Mouse (Mus musculus): ENCODE results near the gene Adamts2. TPM values are rescaled to one million over a fixed set of nuclear protein-coding genes. Genes with fewer than 3 reads are reported as not detected.
A peak's percentile ranks its signal among the peaks of the same experiment; 100 is the strongest.

Gene Adamts2
- polyA plus RNA-seq, 1 experiment from 2014 or later, result 0.61 TPM

GRCm38 (mm10) chr11:50717381-50717897, 115.6 kb downstream of the Adamts2 start:
- Histone ChIP-seq H3K4me2 (ENCODE audit: low read depth, severe bottlenecking) (no peak overlapping the region), H3K4me3 (ENCODE audit: low read depth, low read length) (no peak overlapping the region), H3K9ac (ENCODE audit: low read length) (no peak overlapping the region), H3K9me3 (ENCODE audit: control insufficient read depth, low read length) (no peaks in the 10 kb centered on the region), H3K27me3 (ENCODE audit: control insufficient read depth, insufficient read depth, low read length) (no peaks in the 10 kb centered on the region), H3K36me3 (ENCODE audit: control insufficient read depth, insufficient read depth, low read length) (no peaks in the 10 kb centered on the region), H3K27ac (replicated peaks; ENCODE audit: low read depth, low read length) (no peak overlapping the region), H3K4me1 (ENCODE audit: control insufficient read depth, insufficient read depth, low read length) (peaks cover 13% of the 10 kb centered on the region)
- 71% methylated on average over 12 of the region's 12 CpGs for WGBS
- DNase-seq (ENCODE audit: low spot score), result no peak
- ATAC-seq (ENCODE audit: insufficient number of reproducible peaks, low FRiP score, low TSS enrichment, low read depth), result no peak

GRCm38 (mm10) chr11:50718862-50719261, 117.0 kb downstream of the Adamts2 start:
- Histone ChIP-seq H3K36me3 (ENCODE audit: control insufficient read depth, insufficient read depth, low read length) (no peaks in the 10 kb centered on the region), H3K9ac (ENCODE audit: low read length) (peak overlapping the region; percentile 13; the same call in 1 of the 2 replicates), H3K4me2 (ENCODE audit: low read depth, severe bottlenecking) (peak overlapping the region; percentile 17; the same call in 1 of the 2 replicates), H3K4me3 (ENCODE audit: low read depth, low read length) (no peak overlapping the region), H3K27me3 (ENCODE audit: control insufficient read depth, insufficient read depth, low read length) (no peaks in the 10 kb centered on the region), H3K27ac (replicated peaks; ENCODE audit: low read depth, low read length) (no peak overlapping the region), H3K9me3 (ENCODE audit: control insufficient read depth, low read length) (no peaks in the 10 kb centered on the region), H3K4me1 (ENCODE audit: control insufficient read depth, insufficient read depth, low read length) (peaks cover 13% of the 10 kb centered on the region)
- WGBS, result 8% methylated on average over 6 of the region's 6 CpGs
- ATAC-seq (ENCODE audit: insufficient number of reproducible peaks, low FRiP score, low TSS enrichment, low read depth) (no peak), DNase-seq (ENCODE audit: low spot score) (peak; percentile 36)

DNA sequence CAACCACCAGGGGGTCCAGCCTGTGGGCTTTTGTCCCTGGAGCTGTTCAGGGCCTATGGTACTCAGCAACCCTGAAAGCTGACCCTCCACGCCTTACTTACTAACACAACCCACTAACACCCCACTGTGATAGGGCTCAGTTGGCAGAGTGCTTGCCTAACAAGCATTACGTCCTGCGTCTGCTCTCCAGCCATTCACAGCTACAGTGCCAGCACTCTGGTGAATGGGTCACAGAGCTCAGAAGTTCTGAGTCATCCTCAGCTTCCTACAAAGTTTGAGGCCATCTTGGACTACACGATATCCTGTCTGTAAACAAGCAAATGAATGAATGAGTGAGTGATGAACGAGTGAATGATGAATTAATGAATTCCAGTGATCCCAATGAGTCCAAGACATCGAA, 118.5 kb downstream of the Adamts2 start:
- WGBS, result 77% methylated on average over 6 of the region's 6 CpGs
- Histone ChIP-seq H3K27ac (replicated peaks; ENCODE audit: low read depth, low read length) (no peak overlapping the region), H3K4me1 (ENCODE audit: control insufficient read depth, insufficient read depth, low read length) (peaks cover 13% of the 10 kb centered on the region), H3K36me3 (ENCODE audit: control insufficient read depth, insufficient read depth, low read length) (no peaks in the 10 kb centered on the region), H3K4me3 (ENCODE audit: low read depth, low read length) (no peak overlapping the region), H3K4me2 (ENCODE audit: low read depth, severe bottlenecking) (no peak overlapping the region), H3K9ac (ENCODE audit: low read length) (no peak overlapping the region), H3K27me3 (ENCODE audit: control insufficient read depth, insufficient read depth, low read length) (no peaks in the 10 kb centered on the region), H3K9me3 (ENCODE audit: control insufficient read depth, low read length) (no peaks in the 10 kb centered on the region)
- no peak for DNase-seq (ENCODE audit: low spot score)
- ATAC-seq (ENCODE audit: insufficient number of reproducible peaks, low FRiP score, low TSS enrichment, low read depth), result no peak; the same call in 1 of the 2 replicates

GRCm38 (mm10) chr11:50720856-50721550, 119.1 kb downstream of the Adamts2 start:
- Histone ChIP-seq H3K9ac (ENCODE audit: low read length) (no peak overlapping the region), H3K27ac (replicated peaks; ENCODE audit: low read depth, low read length) (no peak overlapping the region), H3K9me3 (ENCODE audit: control insufficient read depth, low read length) (no peaks in the 10 kb centered on the region), H3K4me2 (ENCODE audit: low read depth, severe bottlenecking) (no peak overlapping the region), H3K36me3 (ENCODE audit: control insufficient read depth, insufficient read depth, low read length) (no peaks in the 10 kb centered on the region), H3K4me3 (ENCODE audit: low read depth, low read length) (no peak overlapping the region), H3K27me3 (ENCODE audit: control insufficient read depth, insufficient read depth, low read length) (no peaks in the 10 kb centered on the region), H3K4me1 (ENCODE audit: control insufficient read depth, insufficient read depth, low read length) (peaks cover 13% of the 10 kb centered on the region)
- 53% methylated on average over 12 of the region's 12 CpGs for WGBS
- ATAC-seq (ENCODE audit: insufficient number of reproducible peaks, low FRiP score, low TSS enrichment, low read depth) (no peak), DNase-seq (ENCODE audit: low spot score) (peak; percentile 29)

DNA sequence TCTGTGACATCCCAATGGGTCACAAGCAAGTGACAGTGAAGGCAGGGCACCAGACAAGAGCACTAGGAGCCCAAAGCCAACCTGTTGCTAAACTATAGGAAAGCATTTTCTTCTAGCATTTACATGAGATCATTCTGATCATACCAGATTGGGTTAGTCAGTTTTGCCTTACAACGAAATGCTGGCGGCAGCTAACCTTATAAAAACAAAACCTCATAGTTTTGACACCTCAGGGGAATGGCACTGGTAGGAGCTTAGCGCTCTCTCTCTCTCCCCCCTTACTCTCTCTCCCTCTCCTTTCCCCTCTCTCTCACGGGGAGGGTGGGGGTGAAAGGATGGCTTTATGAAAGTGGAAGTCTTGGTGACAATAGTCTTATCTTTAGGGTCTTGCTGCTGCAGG, 123.7 kb downstream of the Adamts2 start:
- ATAC-seq (ENCODE audit: insufficient number of reproducible peaks, low FRiP score, low TSS enrichment, low read depth) (no peak), DNase-seq (ENCODE audit: low spot score) (no peak)
- H3K36me3 ChIP-seq (ENCODE audit: control insufficient read depth, insufficient read depth, low read length), result no peaks in the 10 kb centered on the region
- no peaks in the 10 kb centered on the region; the same call in 1 of the 2 replicates for H3K4me1 ChIP-seq (ENCODE audit: control insufficient read depth, insufficient read depth, low read length)
- 76% methylated on average over 4 of the region's 4 CpGs for WGBS
- no peaks in the 10 kb centered on the region for H3K9me3 ChIP-seq (ENCODE audit: control insufficient read depth, low read length)
- no peak overlapping the region for H3K4me2 ChIP-seq (ENCODE audit: low read depth, severe bottlenecking)
- no peak overlapping the region for H3K9ac ChIP-seq (ENCODE audit: low read length)
- H3K4me3 ChIP-seq (ENCODE audit: low read depth, low read length), result no peak overlapping the region
- H3K27me3 ChIP-seq (ENCODE audit: control insufficient read depth, insufficient read depth, low read length), result no peaks in the 10 kb centered on the region
- no peak overlapping the region for H3K27ac ChIP-seq (replicated peaks; ENCODE audit: low read depth, low read length)

DNA sequence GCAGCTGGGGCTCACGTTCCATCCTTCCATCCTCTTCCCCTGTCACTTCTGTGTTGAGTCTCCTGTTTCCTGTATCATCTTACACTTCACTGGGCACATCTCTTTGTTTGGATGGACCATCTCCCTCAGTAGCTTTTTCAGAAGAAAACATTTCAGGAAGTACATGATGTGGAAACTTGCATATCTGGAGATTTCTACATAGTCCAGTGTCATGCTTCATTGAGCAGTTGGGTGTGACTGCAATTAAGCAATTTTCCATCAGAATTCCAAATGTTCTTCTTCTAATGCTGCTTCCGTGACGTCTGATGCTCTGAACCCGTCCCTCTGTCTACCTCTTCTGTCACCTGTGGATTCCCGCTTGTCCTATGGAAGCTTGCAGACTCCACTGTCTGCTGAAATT, 124.2 kb downstream of the Adamts2 start:
- ATAC-seq (ENCODE audit: insufficient number of reproducible peaks, low FRiP score, low TSS enrichment, low read depth), result no peak
- no peaks in the 10 kb centered on the region; the same call in 1 of the 2 replicates for H3K4me1 ChIP-seq (ENCODE audit: control insufficient read depth, insufficient read depth, low read length)
- H3K9ac ChIP-seq (ENCODE audit: low read length), result no peak overlapping the region
- no peak for DNase-seq (ENCODE audit: low spot score)
- H3K4me2 ChIP-seq (ENCODE audit: low read depth, severe bottlenecking), result no peak overlapping the region
- no peaks in the 10 kb centered on the region for H3K27me3 ChIP-seq (ENCODE audit: control insufficient read depth, insufficient read depth, low read length)
- 88% methylated on average over 5 of the region's 5 CpGs for WGBS
- no peaks in the 10 kb centered on the region for H3K9me3 ChIP-seq (ENCODE audit: control insufficient read depth, low read length)
- H3K36me3 ChIP-seq (ENCODE audit: control insufficient read depth, insufficient read depth, low read length), result no peaks in the 10 kb centered on the region
- H3K27ac ChIP-seq (replicated peaks; ENCODE audit: low read depth, low read length), result no peak overlapping the region
- no peak overlapping the region for H3K4me3 ChIP-seq (ENCODE audit: low read depth, low read length)

DNA sequence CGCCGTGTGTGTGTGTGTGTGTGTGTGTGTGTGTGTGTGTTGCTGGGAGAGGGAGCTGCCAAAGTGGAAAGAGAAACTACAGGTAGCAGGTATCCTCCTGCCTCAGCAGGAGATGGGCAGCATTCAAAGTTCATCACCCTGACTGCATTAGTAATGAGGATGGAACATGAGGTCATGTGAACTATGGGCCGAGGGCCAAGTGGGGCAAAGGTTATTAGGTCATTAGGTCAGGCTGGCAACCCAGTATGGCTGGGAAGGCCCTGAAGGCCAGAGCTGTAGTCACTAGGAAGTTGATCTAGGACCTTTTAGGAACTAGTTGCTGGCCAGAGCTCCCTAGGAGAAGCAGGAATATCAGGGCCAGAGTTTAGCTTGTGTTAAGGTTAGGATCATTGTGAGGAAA, 131.3 kb downstream of the Adamts2 start:
- WGBS, result 43% methylated on average over 3 of the region's 3 CpGs

GRCm38 (mm10) chr11:50734129-50734528, 132.2 kb downstream of the Adamts2 start:
- Histone ChIP-seq H3K27me3 (ENCODE audit: control insufficient read depth, insufficient read depth, low read length) (no peaks in the 10 kb centered on the region), H3K4me2 (ENCODE audit: low read depth, severe bottlenecking) (no peak overlapping the region), H3K36me3 (ENCODE audit: control insufficient read depth, insufficient read depth, low read length) (no peaks in the 10 kb centered on the region), H3K27ac (replicated peaks; ENCODE audit: low read depth, low read length) (no peak overlapping the region), H3K4me3 (ENCODE audit: low read depth, low read length) (no peak overlapping the region), H3K4me1 (ENCODE audit: control insufficient read depth, insufficient read depth, low read length) (no peaks in the 10 kb centered on the region), H3K9ac (ENCODE audit: low read length) (no peak overlapping the region), H3K9me3 (ENCODE audit: control insufficient read depth, low read length) (no peaks in the 10 kb centered on the region)
- DNase-seq (ENCODE audit: low spot score) (no peak), ATAC-seq (ENCODE audit: insufficient number of reproducible peaks, low FRiP score, low TSS enrichment, low read depth) (no peak)
- 70% methylated on average over 4 of the region's 4 CpGs for WGBS

More for the DNA sequence above, 131.3 kb downstream of the Adamts2 start:
- Histone ChIP-seq H3K9me3 (ENCODE audit: control insufficient read depth, low read length) (no peaks in the 10 kb centered on the region), H3K27ac (replicated peaks; ENCODE audit: low read depth, low read length) (no peak overlapping the region), H3K36me3 (ENCODE audit: control insufficient read depth, insufficient read depth, low read length) (no peaks in the 10 kb centered on the region), H3K27me3 (ENCODE audit: control insufficient read depth, insufficient read depth, low read length) (no peaks in the 10 kb centered on the region), H3K4me2 (ENCODE audit: low read depth, severe bottlenecking) (no peak overlapping the region), H3K4me1 (ENCODE audit: control insufficient read depth, insufficient read depth, low read length) (no peaks in the 10 kb centered on the region), H3K4me3 (ENCODE audit: low read depth, low read length) (no peak overlapping the region), H3K9ac (ENCODE audit: low read length) (no peak overlapping the region)
- no peak for ATAC-seq (ENCODE audit: insufficient number of reproducible peaks, low FRiP score, low TSS enrichment, low read depth)
- no peak for DNase-seq (ENCODE audit: low spot score)
